Mouse (Mus musculus) testis, adult 2 months (tissue): ENCODE data around the gene Il12rb1.

Experiments
- CTCF ChIP-seq: fragments of 200-500 bp; IDR thresholded peaks from 2 replicates; pipeline ENCODE4 v1.5.1; 2012; ENCODE audit warnings: low read depth, mild to moderate bottlenecking, inconsistent platforms, low read length, moderate library complexity; ENCODE audit not compliant: control insufficient read depth, insufficient read depth, insufficient replicate concordance
- POLR2A ChIP-seq: fragments of 200-500 bp; IDR thresholded peaks from 2 replicates; pipeline ENCODE4 v1.6.1; 2012; ENCODE audit warnings: low read depth, mild to moderate bottlenecking, inconsistent platforms, low read length, moderate library complexity; ENCODE audit not compliant: control insufficient read depth

- TF ChIP-seq CTCF = no peak
- TF ChIP-seq POLR2A = no peak
Observed at GRCm38 (mm10) chr8:70852595-70853231, 44.5 kb downstream of the Il12rb1 start.
